Mouse (Mus musculus) cerebellum, adult 11 months (tissue): Measurements from ENCODE around the gene Efna5.

Source experiments
- DNase-seq: peaks from one replicate; pipeline ENCODE4 v3.0.0; 2022

Efna5 gene

DNA sequence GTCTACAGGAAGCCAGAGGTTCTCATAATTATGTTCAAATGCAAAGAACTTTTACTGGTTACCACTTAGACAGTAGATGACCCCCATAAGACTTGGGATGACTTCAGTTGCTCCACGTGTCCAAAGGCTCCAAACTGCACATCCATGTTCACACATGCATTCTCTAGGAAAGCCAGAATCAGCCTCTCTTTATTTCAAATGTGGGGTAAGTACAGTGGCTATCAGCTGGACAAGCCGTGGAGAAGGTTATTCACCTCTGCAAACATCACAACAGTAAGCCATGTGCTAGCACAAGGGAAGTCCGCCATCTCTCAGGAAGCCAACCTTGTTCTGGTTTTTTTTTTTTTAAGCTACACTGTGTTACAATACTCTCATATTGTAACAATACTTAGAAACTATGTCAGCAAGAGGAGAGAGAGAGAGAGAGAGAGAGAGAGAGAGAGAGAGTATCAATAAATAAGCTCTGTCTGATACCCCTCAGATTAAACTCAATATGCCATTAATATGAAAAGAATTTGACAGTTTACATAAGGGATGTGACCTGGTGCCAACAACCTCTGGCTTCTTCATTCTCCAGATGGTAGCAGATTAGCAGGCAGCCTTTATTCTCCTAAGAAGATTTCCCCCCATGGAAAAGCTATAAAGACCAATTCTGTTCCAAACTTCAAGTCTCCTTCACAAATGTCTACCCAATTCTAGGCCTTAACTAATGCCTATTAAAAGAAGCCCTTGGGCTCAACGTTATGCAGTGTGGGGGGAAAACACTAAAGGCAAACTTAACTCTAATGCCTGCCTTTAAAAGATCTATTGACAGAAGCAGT, 95.1 kb downstream of the Efna5 start:
- no peak for DNase-seq

DNA sequence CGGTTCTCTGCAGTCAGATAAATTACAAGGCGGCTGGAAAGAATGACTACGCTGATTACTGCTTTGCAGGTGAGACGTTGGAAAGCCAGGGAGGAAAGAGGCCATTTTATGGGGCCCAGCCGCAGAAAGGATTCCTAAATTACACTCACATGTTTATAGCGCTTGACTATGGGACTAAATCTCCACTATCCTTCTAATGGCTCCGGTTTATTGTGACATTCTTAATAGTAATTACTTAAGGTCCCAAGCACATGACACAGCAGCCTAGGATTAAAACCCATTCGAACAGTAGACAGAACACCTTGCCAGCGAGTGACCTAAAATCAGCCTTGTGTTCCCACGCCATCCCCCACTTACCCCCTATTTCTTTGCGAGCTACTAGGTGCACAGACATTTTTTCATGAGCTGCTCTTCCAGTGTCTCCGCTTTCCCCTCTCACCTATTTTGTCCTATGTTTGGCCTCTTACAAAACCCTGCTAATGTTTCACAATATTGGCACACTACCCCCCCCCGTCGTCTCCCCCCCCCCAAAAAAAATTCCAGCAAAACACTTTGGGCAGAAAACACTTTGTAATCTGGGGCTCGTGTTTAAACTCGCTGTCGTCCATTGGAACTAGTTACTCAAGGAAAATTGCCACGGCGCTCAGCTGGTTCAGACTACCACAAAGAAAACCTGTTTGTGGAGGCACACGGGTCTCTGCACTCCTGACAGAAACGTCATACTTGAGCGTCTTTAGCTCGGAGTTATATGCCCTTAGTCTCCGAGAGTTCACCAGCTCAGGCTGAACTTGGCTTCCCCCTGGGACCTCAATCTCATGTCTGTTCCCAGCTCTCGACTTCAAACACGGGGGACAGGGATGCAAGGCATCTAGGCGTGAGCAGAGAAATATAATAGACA, 96.6 kb downstream of the Efna5 start:
- no peak for DNase-seq

DNA sequence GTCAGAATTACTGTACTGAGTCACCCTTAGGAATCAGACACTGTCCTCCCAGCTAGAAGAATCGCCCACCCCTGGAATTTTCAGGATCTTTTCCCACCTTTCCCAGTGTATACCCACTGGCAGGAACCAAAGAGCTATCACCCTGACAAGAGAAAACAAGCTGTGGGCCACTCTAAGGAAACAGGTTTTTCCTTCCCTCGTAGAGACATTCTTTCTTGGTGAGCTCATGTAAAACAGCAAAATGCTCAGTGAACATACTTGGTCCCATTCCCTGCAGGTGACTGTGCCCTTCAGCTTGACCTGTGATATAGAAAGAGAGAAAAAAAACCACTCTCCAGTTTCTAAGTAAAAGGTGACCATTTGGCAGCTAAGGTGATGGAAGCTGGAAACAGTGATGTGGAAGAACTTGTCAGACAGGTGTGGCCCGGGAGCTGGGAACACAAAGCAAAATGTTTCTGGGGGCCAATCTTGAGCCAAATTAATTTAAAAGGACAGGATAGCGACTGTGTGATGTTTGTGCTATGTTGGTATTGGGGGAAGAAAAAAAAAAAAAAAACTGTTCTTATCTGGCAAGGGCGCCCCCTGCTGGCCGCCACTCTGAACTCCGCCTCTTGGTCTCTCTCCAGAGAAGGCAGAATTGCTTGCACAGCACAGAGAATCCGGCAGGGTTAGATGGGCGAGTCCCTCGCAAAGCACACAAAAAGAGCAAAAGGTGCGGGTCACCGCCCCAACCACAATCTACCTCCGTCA, 97.4 kb downstream of the Efna5 start:
- DNase-seq, result peak; percentile 37

DNA sequence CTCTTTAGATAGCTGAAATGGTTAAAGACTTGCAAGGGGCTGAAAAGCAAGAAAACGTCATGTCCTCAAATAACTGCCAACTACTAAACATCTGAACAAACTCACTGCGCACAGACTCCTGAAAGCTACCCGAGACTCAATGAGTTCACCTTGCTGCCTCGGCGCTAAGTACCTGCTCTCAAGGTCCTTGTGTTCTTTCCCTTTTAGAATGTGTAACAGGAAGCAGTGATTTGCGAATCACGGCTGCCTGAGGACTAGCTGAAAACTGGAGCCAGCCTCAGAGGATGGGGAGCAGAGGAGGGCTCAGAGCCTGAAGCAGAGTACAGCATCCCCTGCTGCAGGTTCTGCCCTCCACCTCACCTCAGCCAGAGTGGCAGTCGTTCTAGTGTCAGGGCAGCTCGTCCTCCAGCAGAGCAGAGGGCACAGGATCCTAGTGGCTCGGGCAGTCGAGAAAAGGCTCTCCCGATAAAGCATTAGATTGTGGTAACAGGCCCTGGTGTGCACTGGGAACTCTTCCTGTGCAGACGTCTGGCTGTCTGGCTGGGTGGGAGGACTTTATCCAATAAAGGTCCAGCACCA, 98.2 kb downstream of the Efna5 start:
- DNase-seq, result no peak

DNA sequence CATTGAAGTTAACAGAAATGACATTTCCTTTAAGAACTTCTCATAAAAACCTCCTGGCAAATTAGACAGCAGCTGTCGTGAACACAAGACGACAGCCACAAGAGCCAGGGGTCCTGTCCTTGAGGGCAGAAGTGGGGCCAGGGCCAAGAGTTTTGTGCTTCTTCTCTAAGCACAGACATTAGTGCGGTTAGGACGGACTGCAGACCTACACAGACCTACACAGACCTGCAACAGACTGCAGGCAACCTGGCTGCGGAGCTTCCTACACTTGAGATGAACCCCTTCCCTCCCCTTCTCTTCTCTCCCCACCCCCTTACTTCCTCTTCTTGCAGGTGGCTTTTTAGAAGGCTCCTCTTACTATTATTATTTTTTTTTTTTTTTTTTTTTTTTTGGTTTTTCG, 100.0 kb downstream of the Efna5 start:
- no peak for DNase-seq

DNA sequence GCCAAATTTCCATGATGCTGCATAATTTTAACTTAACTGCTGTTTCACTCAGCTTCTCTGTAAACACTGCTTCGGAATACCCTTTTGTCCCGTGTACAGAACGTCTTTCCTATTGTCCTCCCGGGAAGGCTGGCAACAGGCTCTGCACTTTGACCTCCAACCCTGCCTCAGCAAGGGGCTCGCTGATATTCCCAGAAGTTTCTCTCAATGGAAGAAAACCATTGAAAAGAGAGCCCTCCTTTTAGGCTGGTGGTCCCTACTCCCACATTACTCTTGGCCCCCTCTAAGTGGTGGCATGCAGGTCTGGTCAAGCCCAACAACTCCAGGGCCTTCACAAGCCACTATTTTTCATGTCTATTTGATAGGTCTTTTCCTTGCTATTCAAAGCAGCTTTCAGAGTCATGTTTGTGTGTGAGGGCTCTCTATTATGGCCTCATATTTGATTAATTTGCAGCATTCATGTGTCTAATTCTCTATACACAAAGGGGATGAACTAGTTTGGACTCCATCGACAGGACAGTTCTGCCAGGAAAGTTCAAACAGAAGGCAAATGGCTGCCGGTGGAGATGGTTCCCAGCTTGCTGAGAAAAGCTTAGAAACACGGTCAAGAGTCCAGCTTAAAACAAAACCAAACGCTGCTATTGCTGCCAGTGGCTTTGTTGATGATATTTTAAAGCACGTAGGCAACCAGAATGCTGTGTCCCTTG, 103.1 kb downstream of the Efna5 start:
- no peak for DNase-seq

DNA sequence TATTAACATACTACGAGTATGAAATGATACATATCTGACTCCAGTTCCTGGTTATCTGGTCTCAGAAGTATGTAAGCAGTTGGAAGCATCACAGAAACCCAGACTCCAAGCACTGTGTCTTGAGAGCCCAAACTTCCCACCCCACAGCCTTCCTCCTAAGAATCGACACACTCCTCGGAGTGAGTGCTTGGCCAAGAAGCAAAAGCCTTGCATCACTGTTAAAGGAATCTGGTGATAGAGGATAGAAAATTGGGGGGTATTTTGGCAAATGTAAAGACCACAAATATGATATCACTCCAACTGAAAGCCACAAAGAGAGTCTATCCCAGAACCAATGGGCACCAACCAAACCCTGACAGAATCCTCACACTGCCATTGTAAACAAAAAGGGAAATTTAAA, 104.4 kb downstream of the Efna5 start:
- no peak for DNase-seq

DNA sequence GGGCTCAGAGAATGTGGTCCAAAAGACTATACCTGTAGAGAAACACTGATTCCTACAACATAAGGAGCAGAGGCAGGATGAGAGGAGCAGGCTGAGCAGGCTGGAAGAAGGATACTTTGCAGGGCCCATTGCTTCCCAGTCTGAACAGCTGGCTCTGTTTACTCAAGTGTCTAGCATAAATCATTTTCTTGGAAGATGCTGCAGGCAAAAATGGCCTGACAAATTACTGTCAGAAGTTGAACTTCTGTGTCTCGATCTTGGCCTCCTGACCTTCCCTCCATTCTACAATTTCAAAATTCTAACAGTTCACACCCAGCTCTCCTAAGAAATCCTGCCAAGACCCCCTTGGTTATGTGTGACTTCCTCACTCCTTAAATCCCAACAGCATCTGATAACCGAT, 105.1 kb downstream of the Efna5 start:
- DNase-seq, result no peak

DNA sequence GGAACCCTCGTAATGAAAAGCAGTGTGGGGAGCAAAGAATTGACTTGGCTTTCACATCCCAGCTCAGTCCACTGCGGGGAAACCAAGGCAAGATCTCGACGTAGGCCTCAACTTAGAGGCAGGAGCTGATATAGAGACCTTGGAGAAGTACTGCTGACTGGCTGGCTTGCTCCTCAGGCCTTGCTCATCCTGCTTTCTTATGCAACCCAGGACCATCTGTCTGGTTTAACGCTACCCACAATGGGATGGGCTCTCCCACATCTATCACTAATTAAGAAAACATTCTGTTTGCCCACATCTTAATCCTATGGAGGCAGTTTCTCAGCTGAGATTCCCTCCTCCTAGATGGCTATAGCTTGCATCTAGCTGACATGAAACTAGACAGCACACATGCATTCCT, 105.7 kb downstream of the Efna5 start:
- DNase-seq, result no peak

DNA sequence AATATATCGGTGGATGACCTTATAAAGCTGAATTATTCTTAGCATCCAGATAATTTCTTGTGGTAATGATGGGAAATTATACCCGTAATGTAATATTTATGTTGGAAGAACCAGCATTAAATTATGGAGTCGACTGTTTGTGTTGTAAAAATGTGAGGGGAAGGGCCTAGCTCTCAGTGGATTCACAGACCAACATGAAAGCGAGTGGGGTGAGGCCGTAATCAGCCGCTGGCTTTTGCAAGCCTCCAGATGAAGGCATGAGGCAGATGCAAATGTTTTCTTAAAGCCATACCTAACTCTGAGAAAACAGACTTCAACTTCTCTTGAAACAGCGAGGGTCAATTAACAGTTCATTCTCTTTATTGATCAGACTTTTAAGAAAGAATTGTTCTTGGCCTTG, 106.4 kb downstream of the Efna5 start:
- no peak for DNase-seq

DNA sequence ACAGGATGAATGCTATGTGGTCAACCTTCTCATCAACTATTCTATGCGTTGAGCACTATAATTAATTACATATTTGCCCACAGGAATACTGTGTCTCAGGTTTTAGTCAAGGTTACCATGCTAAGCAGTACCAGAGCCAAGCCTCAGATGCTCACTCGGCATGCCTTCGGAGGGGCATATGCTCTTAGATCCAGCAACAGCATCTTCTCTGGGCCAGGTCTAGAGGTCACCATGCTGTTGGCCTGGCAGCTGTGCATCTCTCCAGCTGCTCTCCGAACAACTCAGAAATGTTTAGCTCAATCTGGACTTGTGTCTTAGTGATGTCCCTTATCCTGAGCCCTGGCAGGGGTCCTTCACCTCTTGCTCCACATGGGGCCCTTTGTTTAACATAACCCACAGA, 114.4 kb downstream of the Efna5 start:
- no peak for DNase-seq

DNA sequence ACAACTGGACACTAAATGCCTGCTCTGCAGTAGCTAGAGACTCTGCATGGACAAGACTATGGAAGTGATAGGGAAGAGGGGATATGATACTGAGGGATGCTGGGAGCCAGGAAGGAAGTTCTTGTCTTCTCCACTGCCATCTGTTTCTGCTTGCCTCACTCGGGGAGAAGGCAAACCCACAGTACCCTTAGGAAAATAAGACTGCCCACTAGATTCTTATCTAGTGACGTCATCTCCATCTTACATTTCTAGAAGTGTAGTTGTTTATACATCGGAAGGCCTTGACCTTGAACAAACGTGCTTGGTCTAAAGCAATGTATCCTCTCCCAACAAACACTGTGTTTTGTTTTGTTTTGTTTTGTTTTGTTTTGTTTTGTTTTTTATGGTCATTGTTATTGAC, 116.0 kb downstream of the Efna5 start:
- DNase-seq, result no peak

DNA sequence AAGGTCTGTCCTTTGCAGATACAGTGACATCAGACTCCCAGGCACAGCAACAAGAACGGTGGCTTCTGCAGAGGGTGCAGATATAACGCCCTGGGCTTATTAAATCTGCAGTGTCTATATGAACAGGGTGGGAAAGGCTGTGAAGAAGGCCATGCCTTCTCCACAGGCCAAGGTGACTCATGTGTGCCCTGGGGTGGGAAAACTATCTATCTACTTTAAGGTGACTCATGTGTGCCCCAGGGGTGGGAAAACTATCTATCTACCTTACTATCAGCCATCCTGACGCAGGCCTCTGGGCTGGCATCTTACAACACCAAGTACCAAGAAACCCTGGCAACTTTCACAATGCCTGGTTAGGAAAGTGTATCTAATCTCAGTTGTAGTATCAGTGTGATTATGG, 124.2 kb downstream of the Efna5 start:
- DNase-seq, result no peak

DNA sequence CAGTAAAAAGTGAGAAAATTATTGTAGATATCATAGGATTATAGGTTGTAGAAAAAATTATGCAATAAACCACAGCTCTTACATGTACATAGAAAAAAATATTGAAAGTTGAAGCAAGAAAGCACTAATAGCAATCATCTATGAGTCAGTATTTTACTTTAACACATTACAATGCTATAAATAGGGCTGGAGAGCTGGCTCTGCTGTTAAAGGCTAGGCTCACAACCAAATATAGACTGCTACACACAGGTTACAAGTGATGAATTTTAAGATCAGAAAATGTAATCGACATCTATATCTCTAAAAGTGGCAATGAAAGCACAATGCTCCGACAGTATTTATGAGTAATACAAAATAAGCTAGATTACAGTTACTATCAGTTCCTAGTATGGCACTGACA, 125.5 kb downstream of the Efna5 start:
- no peak for DNase-seq

DNA sequence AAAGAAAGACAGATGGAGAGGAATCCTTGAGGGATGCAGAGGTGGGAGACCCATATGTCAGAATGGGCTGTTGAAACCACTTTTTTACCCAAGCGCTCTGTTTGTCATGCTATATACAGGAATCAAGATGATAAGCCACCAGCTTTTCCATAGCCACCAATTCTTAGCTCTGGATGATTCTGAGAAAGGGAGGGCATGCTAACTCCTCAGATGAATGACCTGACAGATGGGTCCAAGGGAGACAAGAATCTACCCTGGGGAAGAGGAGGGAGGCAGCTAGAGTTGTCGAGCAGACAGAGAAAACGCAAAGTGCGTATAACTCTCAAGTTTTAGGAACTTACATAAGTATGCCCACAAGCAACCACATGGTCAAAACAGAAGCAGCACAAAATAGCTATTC, 126.5 kb downstream of the Efna5 start:
- no peak for DNase-seq

DNA sequence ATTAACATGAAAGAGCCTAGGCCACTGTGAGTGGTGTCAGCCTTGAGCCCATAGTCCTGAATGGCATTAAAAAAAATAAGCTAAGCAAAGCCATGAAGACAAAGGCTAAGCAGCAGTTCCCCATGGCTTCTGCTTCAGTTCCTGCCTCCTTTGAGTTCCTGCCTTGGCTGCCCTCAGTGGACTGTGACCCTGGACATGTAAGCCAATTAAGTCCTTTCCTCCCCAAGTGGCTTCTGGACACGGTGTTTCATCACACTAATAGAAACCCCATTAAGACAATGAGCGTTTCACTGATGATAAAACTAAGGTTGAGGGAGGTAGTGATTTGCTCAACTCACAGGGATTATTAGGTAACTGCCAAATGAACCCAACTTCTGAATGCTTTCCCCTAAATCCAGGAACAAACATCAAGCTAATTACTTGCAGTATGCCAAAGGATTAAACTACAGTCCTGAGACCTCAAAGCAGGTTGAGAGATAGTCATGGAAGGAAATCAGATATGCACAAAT, 128.7 kb downstream of the Efna5 start:
- no peak for DNase-seq

DNA sequence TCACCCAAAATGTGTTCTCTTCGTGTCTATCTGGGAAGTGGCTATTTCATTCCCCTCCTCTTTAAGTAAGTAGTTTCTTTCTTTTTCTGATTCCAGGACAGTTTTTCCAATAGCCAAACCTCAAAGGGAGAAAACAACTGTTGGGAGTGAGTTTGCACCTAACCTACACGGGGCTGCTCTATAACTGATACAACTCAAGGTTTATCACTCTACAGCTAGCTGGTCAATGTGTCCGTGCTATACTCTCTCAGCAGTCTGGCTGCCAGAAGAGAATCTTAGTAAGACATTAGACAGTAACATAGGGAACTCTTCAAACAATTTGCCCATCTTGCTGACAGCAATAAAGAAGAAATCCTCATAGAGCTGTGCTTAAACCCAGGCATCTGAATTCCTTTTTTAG, 130.5 kb downstream of the Efna5 start:
- DNase-seq, result no peak

DNA sequence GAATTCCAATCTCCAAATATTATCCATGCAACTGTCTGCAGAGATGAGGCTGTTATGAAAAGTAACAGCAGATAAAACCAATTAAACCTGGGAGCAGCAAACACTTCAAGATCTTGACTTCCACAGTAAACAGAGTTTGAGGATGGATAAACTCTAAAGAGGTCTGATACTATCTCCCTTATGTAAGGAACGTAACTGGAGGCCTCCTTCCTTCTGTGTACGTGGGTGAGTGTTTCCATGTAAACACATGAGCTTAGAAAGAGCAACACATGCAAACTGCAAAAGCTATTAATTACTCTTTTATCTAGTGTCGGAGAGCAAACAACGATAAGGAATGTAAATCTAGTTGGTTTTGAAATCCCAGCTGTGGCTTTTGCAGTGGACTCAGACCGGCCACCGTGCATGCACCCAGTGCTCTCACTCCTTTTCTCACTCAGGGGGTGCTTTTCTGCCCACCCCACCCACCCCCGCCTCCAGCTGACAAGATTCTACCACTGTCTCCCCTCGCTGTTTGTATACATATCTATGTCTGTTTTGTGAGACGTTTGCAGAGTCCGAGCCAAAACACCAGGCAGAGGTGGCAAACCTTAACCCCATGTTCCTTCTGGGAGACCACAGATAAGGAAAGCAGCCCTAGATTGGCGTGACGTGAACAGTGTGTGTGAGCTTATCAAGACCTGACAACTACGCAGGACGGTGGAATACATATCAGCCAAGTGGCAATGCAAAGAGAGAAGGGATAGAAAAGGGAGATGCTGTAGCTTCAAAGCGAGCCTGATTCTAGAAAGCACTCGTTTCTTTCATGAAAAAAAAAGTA, 132.1 kb downstream of the Efna5 start:
- no peak for DNase-seq

DNA sequence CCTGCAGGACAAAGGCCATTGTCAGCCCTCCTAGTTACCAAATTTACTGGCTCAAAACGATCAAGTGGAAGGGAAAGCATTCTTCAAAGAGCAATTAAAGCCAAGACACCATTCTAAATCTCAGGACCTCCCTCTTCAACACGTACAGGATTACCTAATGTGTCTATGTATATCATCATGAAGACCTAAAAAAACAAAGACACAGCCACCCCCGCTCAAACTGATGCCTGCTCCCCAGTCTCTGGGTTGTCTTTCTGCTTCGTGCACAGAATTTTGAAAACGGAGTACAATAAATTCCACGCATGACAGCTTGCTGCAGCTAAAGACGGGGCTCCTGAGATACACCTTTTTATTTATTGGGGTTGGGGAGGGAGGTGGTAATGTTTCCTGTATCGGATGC, 133.7 kb downstream of the Efna5 start:
- no peak for DNase-seq

DNA sequence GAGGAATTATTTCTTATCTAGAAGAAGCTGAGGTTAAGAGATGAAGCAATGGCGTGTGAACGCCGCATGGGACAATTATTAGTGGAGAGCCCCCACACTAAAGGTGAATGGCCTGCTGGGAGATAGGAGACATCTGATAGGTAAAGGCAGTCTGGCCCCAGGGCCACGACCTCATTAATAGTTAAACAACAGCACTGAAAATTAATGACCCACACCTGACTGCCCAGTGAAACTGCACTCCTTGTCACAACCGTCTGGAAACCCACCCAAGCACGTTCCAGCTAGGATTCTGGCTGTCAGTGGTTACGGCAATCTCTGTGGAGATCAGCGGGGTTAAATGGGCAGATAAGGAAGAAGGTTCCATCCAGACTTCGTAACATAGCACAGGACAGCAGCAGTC, 134.3 kb downstream of the Efna5 start:
- DNase-seq, result no peak

DNA sequence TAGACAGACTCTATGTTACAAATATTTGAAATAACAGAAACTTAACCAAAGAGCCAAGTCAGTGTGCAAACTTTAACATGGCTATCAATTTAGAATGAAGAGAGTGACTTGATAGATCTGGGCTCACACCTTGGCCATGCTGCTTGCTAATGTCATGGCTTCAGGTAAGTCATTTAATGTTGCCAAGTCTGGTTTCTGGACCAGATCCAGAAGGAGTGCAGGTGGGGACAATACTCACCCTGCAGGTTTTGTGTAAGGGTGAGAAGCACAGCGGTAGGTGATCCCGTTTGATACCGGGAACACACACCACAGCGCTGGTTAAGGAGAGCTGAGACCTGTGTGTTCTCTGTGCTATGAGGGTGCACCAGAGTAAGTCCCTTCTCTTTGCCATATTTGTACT, 135.8 kb downstream of the Efna5 start:
- DNase-seq, result no peak
